Mouse (Mus musculus) CD8-positive naive resting alpha-beta T cell, adult 2 months (primary cell): ENCODE measurements around the gene Gjd2.

Experiments
- DNase-seq, 2 experiments: peaks; one replicate each; pipeline ENCODE4 v3.0.0; 2022; ENCODE audit warnings: low read depth in 2 of 2, low spot score in 2 of 2

Gjd2 gene

DNA sequence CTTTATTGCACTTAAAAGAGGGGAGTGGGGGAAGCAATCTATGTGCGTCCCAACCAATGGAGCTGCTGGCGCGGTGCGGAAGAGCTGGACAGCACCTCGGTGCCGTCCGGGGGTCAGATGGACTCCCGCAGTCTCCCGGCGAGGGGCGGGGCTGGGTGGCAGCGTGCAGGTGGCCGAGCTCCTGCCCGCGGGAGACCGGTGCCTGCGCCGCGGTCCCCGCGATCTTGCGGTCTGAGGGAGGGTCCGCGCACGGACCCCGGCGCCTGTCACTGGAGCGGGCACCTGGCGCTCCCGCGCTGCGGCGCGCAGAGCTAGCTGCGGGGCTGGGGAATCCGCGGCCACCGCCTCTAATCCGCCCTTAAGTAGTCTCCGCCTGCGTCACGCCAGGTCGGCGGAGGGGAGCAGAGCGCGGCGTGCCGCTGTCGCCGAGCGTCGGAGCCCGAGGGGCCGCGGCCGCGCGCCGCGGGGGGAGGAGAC, at the start of gene Gjd2:
Gjd2 (minus strand) TSS at position 325 of the 477 bp plus-strand sequence.
- no peak for DNase-seq

DNA sequence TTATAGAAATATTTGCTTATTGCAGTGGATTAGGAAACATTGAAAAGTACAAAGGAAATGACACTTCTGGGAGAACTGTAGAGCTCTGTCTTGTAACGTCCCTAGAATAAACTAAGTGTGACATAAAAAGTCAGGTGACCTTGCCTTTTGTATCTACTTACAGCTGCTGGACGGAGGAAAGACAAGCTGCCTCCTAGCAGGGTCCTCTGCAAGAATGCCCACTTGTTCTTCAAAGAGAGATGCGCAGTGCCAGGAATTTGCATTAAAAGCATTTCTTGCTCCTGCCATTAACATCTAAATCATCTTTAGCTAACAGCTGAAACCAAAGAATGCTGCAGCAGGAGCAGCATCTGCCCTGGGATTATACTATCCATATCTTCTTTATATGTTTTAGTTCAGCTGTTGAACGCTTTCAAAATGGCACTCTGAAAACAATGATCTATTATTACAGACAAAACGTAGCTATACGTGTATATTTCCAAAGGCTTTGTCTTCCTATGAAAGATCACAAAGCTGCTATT, 46.7 kb upstream of the Gjd2 start:
- DNase-seq = no peak

DNA sequence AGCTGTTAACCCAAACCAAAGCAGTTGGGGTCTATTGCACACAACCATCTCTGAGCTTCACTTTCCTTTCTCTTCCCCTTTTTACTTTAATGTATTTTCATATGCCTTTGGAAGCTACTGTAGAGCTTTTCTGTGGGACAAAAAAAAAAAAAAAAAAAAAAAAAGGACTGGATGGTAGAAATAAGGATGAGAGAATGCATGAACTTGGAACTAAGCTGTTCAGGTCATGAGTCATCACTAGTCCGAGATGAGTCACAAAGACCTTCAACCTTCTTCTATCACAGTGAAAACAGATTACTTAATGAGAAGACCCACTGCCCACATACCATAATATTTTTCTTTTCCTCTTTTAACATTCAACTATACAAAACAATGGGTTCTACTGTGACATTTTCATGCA, 46.2 kb upstream of the Gjd2 start:
- no peak for DNase-seq

DNA sequence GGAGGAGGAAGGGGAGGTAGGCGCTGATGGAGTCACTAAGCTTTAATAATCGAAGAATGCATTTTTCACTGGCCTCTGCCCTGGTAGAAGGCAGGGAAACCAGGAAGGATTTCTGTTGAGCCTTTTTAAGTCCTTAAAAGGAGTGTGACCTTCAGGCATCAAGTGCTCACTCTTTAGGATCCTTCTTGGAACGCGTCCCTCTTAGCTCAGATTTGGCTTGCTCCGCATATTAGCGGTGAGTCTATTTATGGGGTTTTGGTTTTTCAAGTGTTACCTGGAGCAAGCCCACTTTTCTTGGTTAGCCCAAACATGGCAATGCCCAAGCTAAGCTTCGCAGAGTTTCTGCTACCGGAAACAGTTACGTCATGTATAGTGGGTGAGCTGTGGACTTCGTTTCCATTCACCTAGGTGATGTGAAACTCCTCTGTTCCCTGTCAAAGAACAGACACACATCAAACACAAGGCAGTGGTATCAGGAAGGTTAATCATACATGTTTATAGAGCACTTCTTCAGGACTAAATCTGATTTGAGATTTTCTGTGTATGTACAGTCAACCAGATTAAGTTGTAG, 44.9 kb upstream of the Gjd2 start:
- DNase-seq = no peak

DNA sequence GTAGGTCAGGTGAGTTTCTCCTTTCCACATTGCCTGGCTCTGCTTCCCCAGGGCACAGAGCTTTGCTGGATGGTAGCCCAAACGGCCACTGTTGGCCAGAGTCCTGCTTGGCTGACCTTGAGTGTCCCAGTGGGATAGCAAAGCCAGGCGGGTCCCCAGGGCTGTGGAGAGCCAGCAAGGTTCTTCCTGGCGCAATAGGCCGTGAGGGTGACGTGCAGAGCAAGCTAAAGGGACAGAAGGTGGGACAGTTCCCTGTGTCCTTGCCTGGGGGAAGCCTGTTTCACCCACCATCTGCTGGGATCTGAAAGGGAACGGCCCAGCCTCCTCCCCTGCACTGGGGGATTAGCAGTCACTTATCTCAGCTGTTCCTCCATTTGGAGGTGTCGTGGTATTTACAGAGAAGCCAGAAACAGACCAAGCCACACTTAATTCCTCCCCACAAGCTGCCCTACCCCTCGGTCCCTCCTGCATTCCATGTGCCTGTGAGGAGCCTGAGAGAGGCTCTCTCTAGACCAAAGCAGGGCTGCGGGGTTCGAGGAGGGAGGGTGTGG, 44.0 kb upstream of the Gjd2 start:
- no peak for DNase-seq

DNA sequence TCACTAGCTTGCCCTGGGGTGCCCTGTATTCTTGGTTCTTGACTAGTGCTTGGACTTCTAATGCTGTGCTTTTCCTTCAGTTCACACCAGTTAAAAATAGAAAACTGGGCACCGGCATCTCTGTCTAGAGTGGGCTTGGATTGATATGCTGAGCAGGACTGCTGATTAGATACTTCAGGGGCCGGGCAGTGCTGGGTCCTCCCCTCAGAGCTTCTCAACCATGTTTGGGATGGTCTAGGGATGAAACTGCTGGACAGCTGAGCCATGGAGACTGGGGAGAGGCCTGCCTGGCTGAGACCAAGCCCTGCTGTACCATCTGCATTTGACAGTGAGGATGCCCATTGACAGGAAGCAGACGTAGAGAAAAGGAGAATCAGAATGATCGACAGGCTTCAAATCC, 40.7 kb upstream of the Gjd2 start:
- DNase-seq = no peak

DNA sequence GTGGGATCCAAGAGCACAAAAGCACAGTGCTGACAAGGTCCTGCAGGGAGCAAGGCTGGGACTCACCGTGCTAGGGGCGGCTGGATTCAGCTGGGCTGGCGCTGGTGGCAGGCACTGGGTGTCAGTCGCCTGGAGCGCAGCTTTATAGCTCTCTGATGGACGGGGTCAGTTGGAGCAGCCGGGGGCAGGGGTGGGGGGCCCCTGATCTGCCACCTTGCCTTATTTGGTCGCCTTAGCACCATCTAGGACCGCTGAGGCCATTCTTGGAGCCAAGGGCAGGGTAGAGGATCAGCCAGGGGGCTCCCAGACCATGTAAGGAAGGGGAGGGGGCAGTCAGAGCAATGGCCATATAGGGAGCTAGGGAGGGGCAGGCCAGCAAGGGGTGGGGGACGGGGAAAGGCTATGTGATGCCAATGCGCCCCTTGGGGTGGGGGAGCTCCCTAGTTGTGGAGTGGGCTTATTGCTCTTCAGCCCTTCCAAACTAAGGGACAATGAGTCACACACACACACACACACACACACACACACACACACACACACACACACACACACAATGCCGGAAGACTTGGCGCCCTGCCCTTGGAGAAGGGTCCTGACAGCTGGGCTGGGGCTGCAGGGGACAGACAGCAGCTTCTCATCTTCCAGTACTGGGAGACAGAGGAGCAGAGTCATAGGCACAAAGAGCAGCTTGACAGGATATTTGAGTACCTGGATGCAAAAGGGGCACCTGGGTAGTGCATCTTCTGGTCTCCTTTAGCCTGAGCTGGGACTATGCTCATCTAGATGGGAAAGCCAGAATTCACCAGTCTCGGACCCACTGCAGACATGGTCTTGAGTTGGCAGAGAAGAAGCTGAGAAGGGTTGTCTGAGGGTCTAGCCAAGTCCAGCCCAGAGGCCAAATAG, 39.5 kb upstream of the Gjd2 start, which contains the start of gene Actc1:
Actc1 (minus strand) TSS at position 853 of the 903 bp plus-strand sequence.
- DNase-seq = no peak

DNA sequence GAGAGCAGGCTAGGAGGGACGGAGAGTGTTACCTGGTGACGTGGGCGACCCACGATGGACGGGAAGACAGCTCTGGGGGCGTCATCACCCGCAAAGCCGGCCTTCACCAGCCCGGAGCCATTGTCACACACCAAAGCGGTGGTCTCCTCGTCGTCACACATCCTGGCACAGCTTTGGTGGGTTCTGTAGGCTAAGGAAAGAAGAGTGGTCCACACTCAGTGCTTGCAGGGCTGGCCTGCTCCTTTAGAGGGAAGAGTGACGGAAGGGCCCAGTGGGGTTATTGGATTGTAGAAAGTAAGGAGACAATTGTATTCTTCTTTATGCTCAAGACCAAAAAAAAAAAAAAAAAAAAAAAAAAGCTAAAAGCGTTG, 38.4 kb upstream of the Gjd2 start:
- no peak for DNase-seq

DNA sequence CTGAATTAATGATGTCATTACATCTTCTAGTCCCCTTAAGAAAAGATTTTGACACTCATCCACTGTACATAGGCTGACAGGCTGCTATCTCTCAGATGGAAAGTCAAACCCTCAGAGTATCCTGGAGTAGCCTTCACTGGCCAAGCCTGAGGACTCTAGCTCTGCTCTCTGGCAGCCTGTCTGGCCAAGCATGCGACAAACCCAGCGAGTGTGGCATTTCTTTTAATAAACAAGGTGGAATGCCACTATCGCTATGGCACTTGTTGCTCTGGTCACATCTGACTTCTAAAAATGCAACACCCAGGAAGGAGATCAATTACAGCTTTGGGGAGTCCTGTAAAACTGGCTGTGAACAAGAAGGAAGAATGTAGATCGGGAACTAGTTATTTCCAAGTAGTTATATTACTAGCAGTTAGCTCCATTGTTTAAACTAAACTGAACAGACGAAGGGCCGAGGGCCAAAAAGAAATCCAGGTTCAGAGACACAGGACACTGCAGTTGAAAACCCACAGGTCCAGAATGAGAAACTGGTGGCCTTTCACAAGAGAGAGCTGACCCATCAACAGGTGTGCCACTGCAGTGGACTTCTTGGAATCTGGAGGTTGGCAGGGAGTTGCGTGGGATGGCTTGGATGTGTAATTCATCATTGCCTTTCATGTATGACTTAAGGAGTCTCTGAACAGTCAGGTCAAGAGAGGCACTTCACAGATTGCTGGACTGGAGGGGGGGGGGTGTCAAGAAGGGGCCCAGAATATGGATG, 37.9 kb upstream of the Gjd2 start:
- no peak for DNase-seq

DNA sequence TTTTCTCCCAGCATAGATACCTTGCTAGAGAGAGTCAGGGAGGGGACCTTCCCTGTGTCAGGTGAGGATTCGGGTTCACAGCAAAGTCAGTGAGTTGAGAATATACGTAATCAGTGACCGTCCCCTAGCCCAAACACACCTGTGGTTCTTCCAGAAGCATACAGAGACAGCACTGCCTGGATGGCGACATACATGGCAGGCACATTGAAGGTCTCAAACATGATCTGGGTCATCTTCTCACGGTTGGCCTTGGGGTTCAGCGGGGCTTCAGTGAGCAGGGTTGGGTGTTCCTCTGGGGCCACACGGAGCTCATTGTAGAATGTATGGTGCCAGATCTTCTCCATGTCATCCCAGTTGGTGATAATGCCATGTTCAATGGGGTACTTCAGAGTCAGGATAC, 36.7 kb upstream of the Gjd2 start:
- no peak for DNase-seq

DNA sequence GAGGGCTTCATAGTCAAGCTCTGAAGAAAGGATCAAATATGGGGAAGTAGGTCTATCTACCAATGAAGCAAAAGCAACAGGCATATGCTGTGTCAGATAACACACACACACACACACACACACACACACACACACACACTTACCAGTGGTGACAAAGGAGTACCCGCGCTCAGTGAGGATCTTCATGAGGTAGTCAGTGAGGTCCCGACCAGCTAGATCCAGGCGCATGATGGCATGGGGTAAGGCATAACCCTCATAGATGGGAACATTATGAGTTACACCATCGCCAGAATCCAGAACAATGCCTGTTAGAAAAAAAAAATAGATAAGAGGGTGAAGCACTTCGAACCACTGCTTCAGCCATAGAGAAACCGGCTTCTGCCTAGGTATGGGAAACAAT, 36.0 kb upstream of the Gjd2 start:
- no peak for DNase-seq

DNA sequence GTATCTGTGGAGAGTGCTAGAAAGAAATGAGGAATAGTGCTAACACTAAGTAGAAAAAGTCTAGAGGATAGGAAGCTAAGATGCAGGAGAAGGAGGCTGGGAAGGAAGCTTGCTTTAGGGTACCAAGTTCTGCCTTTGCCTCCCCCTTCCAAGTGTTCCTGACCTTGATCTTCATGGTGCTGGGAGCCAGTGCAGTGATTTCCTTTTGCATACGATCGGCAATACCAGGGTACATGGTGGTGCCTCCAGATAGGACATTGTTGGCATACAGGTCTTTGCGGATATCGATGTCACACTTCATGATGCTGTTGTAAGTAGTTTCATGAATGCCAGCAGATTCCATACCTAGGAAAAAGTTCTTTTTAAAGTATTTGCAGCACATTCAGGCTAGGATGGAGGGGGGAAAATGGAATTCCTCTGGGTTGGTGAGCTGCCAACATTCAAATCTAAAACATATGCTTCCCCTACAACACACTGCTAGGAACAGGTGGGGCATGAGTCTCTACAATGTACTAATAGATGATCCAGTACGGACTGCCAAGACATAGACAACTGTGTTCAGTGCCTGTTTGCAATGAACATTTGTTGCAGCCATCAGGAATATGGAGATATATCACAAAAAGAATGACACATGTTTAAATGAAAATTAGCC, 34.7 kb upstream of the Gjd2 start:
- no peak for DNase-seq

DNA sequence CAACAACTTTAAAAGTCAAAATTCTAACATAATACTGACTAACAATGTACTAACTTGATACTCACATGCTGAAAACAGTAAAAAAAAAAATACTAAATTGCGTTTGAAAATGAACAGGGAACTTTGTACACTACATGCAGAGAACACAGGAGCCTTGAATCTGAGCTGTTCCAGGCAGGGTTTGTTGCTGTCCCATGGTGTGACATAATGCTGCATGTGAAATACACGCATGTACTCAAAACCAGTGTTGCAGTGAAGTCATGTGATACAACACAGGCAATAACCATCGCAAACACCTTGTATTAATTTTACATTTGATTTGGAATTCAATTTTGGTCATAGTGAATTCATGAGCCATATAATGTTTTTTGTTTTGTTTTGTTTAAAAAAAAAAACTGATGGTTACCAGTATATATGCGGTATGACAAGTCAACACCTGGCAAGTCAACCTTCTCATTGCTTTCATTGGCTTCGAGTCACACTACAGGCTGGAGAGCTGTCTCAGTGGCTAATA, 32.8 kb upstream of the Gjd2 start:
- no peak for DNase-seq

DNA sequence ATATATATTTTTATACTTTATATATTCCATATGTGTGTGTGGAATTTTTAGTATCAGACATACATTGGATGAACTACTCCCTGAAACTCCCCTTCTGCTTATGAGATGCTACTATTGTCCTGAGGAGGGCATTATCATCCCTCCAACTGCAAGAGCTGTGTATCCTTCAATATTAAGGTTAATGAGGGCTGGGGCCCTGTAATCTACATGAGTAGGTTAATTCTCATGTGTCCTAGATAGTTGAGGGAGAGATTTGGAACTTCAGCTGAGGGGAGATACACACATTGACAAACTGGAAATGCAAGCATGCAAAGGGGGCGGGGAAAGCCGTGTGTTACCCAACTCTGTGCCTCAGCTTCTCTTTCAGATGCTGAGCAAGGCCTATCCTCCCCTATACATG, 24.5 kb upstream of the Gjd2 start:
- DNase-seq = no peak

DNA sequence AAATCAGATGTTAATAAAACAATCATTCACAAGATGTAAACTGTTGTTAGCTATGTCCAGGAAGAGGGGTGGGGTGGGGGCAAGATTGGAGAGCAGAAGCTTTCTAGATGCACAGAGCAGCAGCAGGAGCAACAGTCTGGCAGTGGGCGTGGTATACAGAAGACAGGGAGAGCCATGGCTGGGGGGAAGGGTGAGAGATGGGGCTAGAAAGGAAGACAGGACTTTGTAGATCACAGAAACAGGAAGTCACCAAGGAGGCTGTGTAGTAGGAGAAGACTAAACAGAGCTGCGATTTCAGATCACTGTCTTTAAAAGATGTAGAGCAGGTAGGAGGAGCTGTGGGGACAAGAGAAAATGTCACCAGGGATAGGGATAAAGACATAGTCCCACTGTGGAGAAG, 18.8 kb upstream of the Gjd2 start:
- DNase-seq = no peak

DNA sequence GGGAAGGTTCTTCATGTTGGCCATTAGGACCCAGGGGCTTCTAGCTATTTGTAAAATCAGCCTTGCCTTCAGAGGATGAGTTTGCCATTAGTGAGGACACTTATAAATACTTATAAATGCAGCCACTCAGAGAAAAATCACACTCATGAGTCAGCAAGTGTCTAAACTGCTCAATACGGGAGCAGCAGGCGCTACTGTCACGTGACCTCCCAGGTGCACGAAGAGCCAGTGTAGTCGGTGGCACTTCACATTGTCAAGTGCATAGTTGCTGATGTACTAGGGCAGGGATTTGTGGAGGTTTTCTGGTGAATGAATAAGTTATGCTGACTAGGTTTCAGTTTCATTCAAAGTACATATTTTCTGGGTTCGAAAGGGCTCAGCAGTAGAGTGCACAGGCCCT, 10.0 kb upstream of the Gjd2 start:
- DNase-seq = no peak

DNA sequence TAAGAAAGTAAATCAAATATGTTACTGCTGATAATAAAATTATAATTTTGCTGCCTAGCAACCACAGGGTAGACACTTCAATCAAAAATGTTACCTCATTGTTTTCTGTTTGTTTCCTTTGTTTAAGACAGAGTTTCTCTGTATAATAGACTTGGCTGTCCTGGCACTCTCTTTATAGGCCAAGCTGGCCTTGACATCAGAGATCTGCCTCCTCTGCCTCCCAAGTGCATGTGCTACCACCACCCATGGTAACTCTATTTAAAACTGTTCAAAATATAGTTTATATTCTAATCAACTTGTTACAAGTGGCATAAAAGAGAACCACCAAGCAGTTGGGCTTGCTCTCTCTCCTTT, 6.8 kb upstream of the Gjd2 start:
- DNase-seq = no peak

DNA sequence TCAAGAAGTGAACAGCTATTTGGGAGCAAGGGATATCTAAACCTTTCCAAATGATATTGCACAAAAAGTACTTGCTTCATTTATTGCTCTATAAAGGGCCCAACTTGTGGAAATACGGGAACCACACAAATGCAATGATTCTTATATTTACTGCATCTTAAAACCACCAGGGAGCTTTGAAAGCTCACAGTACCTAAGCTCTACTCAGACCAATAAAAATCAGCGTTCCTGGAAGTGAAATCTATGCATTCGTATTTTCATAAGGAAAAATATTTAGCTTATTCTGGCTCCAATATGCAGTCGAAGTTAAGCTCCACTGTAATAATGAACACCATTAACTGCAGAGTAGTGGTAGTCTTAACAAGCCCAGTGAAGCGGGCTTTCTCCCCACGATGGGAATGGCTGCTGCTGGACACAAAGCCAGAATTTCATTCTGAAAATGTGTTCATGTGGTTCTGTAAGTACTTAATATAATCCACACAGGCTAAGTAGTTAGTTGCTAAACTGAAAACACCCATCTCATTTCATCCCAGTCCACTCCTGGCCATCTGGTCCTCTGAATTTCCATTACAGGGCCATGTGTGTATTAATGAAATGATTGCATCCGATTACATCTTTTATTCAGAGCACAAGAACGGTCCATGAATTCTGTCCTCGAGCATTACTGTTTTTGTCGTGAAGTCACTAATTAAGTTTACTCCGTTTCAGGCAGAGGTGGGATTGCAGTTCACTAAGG, 6.2 kb upstream of the Gjd2 start:
- DNase-seq = no peak

DNA sequence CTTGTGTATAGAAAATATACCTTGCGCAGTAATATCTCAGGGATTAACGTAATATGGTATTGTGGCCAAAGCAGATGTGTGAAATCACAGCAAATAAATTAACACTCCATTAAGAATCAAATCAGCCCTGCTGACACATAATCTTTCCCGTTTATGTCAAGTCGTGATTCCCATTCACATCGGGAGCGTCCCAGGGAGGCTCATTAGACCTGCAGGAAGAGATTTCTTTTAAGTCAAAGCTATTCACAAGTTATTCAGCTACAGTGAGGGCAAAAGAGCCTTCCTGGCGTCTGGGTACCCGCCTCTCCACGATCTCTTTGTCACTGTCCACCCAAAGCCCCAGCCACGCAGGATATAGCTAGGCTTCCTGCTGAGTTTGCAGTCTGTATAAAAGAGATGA, 4.7 kb upstream of the Gjd2 start:
- DNase-seq = no peak

DNA sequence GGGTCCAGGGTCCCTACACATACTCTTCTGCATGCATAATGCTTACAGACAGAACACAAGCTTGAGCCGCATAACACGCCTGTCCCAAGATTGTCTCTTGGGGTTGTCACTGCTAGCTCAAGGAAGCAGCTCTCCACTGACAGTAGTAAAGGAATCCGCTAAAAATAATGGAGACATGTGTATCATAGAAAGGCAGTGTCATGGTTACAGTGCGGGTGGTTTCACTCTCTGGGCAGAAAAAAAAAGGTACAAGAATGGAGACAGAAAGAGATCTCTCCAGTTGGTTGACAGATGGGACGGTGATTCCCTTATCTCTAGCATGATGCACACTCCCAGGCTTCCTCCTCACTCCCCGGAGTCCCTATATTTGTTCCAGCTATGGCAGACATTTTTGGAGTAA, 1.4 kb upstream of the Gjd2 start:
- no peak for DNase-seq
